Mouse (Mus musculus) hindbrain, embryonic 15.5 days (tissue): ENCODE results near the gene Cd55. TPM values are rescaled to one million over a fixed set of nuclear protein-coding genes. Genes with fewer than 3 reads are reported as not detected.

Experiments
- polyA plus RNA-seq: library from polyadenylated mRNA; unstranded; fragments of >200 nt; fragmentation: Nextera tagmentation; extraction: Ambion mirVana; gene quantifications from 2 replicates; pipeline ENCODE4 v1.2.1, GENCODE M21; 2015

Cd55 gene
- polyA plus RNA-seq, 1 experiment from 2014 or later = 11.5 TPM

Other genes starting within 250 kb of the Cd55 start
- not detected in 2 replicates for gene Cd55b, start 39.7 kb downstream of the Cd55 start, polyA plus RNA-seq
- gene Zp3r, start 166.9 kb upstream of the Cd55 start, polyA plus RNA-seq = not detected in 2 replicates
- gene C4bp, start 198.9 kb upstream of the Cd55 start, polyA plus RNA-seq = not detected in 2 replicates